In the genomic region with DNA sequence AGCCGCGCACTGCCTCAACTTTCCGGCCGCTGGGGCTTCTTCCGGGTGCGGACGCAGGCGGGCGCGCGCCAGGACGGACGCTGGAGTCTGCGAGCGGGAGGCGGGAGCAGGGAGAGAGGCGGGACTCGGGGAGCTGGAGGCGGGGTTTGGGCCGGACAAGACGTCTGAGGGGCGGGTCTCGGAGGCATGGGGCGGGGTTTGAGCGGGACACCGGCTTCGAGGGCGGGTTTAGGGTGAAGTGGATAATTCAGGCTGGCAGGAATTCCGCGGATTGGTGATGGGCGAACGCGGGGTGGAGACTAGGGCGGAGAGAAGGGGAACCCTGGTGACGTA, we compare ENCODE assay signal across 7 mouse cellular contexts. TPM values are rescaled to one million over a fixed set of nuclear protein-coding genes. Genes with fewer than 3 reads are reported as not detected.
DNase-seq lines count a peak whose midpoint lies in the region; ATAC-seq lines count a peak whose summit lies in the region.

No protein-coding gene starts in this region.

- peaks cover 3% of the 10 kb centered on the region; the same call in 1 of the 2 replicates for H3K4me1 ChIP-seq in intestine, embryonic 16.5 days (ENCODE audit: control insufficient read depth, insufficient read depth, low read length)
- peaks cover 2% of the 10 kb centered on the region; the same call in 1 of the 2 replicates for H3K4me1 ChIP-seq in midbrain, embryonic 11.5 days (ENCODE audit: control insufficient read depth, insufficient read depth, low read length)

- DNase-seq in adrenal gland, adult 2 months = peak; percentile 98
- peak; percentile 94 for DNase-seq in embryo, embryonic 11.5 days (ENCODE audit: low read depth, low spot score)
- DNase-seq in gastrocnemius, postnatal 36 days = peak; percentile 86 to 96
- DNase-seq in left cerebral cortex, postnatal 36 days (ENCODE audit: low spot score in 2 of 2) = peak; percentile 94 to 95
- DNase-seq in midbrain, embryonic 11.5 days (ENCODE audit: low spot score, missing footprints) = peak; percentile 99
- peak; percentile 91 for DNase-seq in skeletal muscle tissue, adult 2 months (ENCODE audit: low read depth, low spot score)

- peak overlapping the region; percentile 53; the same call in 1 of the 2 replicates for H3K4me2 ChIP-seq in intestine, embryonic 16.5 days (ENCODE audit: low read depth, low read length)
- peak overlapping the region; percentile 30; the same call in 1 of the 2 replicates for H3K4me2 ChIP-seq in midbrain, embryonic 11.5 days

- H3K4me3 ChIP-seq in intestine, embryonic 16.5 days (ENCODE audit: low read length) = peak overlapping the region; percentile 77
- peak overlapping the region; percentile 68 for H3K4me3 ChIP-seq in midbrain, embryonic 11.5 days (ENCODE audit: low read depth, low read length)

- ATAC-seq in intestine, embryonic 16.5 days = peak; percentile 96
- peak; percentile 96 for ATAC-seq in midbrain, embryonic 11.5 days (ENCODE audit: low FRiP score)

- H3K27ac ChIP-seq in intestine, embryonic 16.5 days (ENCODE audit: low read length) = peak overlapping the region; percentile 96
- peak overlapping the region; percentile 89 for H3K27ac ChIP-seq in midbrain, embryonic 11.5 days (ENCODE audit: low read depth, low read length)

- under 1% methylated on average over 34 of the region's 35 CpGs for WGBS in intestine, embryonic 16.5 days
- WGBS in midbrain, embryonic 11.5 days = 0% methylated on average over 31 of the region's 35 CpGs

- intact Hi-C loops in gastrocnemius, postnatal 36 days (cut with DNase I) = loop anchor here (2.0 to 10.0 kb wide), 2 partner anchors 31 to 165 kb away; no protein-coding TSS in a partner anchor
- intact Hi-C loops in left cerebral cortex, postnatal 36 days (cut with DNase I) = loop anchor here (1.0 kb wide), 1 partner anchor 34 kb away; a partner anchor contains a TSS

- no peaks in the 10 kb centered on the region for H3K27me3 ChIP-seq in intestine, embryonic 16.5 days (replicated peaks; ENCODE audit: control insufficient read depth, insufficient read depth, low read length)
- no peaks in the 10 kb centered on the region for H3K27me3 ChIP-seq in midbrain, embryonic 11.5 days (ENCODE audit: control insufficient read depth, insufficient read depth, low read length)

- no peaks in the 10 kb centered on the region for H3K36me3 ChIP-seq in intestine, embryonic 16.5 days (ENCODE audit: control insufficient read depth, insufficient read depth, low read length)
- no peaks in the 10 kb centered on the region for H3K36me3 ChIP-seq in midbrain, embryonic 11.5 days (ENCODE audit: control insufficient read depth, insufficient read depth, low read length)

- no peaks in the 10 kb centered on the region for H3K9me3 ChIP-seq in intestine, embryonic 16.5 days (ENCODE audit: control insufficient read depth, low read length)
- no peaks in the 10 kb centered on the region for H3K9me3 ChIP-seq in midbrain, embryonic 11.5 days (ENCODE audit: control insufficient read depth, low read length)

- H3K9ac ChIP-seq in intestine, embryonic 16.5 days (ENCODE audit: low read depth, low read length) = peak overlapping the region; percentile 88
- H3K9ac ChIP-seq in midbrain, embryonic 11.5 days (ENCODE audit: low read length) = peak overlapping the region; percentile 82

RNA-seq across cellular contexts. Expression of a gene that starts 0.4 kb away (rescaled TPM):
- 1 to 10 TPM; 8.9 to 9.1 TPM for total RNA-seq in adrenal gland, adult 2 months (2021)
- 2.2 and 3.1 TPM in 2 replicates for polyA plus RNA-seq in adrenal gland, adult 2 months (2012; rRNA removed)
- 1 to 10 TPM in 1 of 2 experiments, under 1 TPM in 1; 0.81 to 1.2 TPM for total RNA-seq in gastrocnemius, postnatal 36 days (2021)
- 5.6 and 5.8 TPM in 2 replicates for polyA plus RNA-seq in intestine, embryonic 16.5 days (2015; fragmentation: Nextera tagmentation; extraction: Ambion mirVana)
- total RNA-seq in left cerebral cortex, postnatal 36 days (2021) = 1 to 10 TPM; 5.8 to 6.3 TPM
- 16.3 and 16.8 TPM in 2 replicates for polyA plus RNA-seq in midbrain, embryonic 11.5 days (2014; fragmentation: Nextera tagmentation; extraction: Ambion mirVana)

RNA-seq across cellular contexts. Expression of a gene that starts 33.3 kb away (rescaled TPM):
- 10 to 100 TPM; 26.4 to 36.6 TPM for total RNA-seq in adrenal gland, adult 2 months (2021)
- 1.8 TPM in 2 replicates for polyA plus RNA-seq in adrenal gland, adult 2 months (2012; rRNA removed)
- total RNA-seq in gastrocnemius, postnatal 36 days (2021) = 10 to 100 TPM; 17.4 to 23.4 TPM
- 65.1 and 71.2 TPM in 2 replicates for polyA plus RNA-seq in intestine, embryonic 16.5 days (2015; fragmentation: Nextera tagmentation; extraction: Ambion mirVana)
- total RNA-seq in left cerebral cortex, postnatal 36 days (2021) = 10 to 100 TPM; 16.6 to 21.6 TPM
- 178 and 194 TPM in 2 replicates for polyA plus RNA-seq in midbrain, embryonic 11.5 days (2014; fragmentation: Nextera tagmentation; extraction: Ambion mirVana)

Comparison
In these comparisons a context has a peak if more than half of its experiments do, and no peak if none do; other contexts are left out.
1. Peak in every context shown above with its lines: DNase-seq, ATAC-seq, H3K4me3 ChIP-seq and H3K27ac ChIP-seq.